Mouse (Mus musculus): ENCODE results near the gene Tmem212.

The Tmem212 gene

DNA sequence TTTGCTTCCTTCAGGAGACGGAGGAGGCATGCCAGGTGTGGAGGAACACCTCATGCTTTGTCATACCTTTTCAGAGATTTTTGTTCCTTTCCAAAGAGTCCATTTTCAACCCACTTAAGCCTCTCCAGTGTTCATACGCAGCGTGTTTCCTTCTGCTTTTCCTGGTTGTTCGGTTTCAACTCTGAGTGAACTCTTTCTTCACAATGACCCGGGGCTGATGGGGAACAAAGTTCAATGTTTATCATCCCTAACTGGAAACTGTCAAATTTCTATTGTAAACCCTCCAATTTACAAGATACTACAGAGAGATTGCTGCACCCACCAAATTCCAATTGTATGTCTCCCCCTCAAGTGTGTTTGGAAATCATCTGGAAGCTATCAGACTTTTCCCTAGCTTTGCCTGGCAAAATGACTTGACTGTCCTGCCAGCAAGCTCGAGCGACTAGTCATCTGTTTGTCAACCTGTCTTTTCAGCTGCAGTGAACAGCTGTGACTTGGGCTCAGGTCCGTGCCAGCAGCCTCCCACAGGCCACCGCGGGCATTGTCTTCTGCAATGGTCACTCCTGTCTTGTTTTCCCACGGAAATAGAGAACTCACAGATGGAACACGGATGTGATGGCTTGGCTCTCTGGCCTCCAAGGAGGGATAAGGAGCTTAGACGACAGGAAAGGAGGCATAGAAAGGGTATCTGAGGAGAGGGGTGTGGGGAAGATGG lies 3.0 kb upstream of the Tmem212 start:
- DNase-seq (ENCODE audit: low spot score in 2 of 2): no peak

DNA sequence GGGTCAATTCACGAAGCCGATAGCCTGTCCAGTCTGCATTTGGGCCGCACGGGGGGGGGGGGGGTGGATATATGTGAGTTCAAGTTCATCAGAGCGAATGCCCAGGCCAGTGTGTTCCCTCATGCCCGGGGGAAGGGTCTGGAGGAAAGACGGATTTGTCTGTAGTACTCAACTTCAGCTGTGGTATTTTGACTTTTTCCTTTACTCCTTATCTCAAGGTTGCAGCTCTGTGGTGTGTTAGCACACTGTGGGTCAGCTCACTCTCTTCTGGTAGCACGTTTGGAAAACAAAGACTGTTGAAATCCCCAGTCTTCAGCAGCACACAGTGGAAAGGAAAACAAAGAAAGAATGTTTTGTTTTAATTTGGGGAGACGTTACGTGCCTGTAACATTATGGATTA lies 2.0 kb upstream of the Tmem212 start:
- DNase-seq (ENCODE audit: low spot score in 2 of 2): no peak

DNA sequence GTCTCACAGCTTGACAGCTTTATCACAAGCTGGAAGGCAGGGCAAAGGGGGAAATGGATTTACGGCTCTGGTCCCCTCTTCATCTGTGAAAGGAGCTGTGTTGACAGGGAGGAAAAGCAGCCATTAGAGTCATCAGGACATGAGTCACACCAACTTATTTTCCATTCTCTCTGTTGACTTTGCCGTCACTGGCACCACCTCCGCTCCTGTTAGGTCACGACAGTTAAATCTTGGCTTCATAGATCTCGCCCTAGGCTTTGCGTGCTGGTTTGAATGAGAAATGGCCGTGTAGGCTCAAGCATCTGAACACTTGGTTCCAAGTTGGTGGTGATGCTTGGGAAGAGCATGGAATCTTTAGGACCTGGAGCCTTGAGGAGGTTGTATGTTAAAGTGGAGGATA lies 9.6 kb downstream of the Tmem212 start:
- no peak for DNase-seq (ENCODE audit: low spot score in 2 of 2)

DNA sequence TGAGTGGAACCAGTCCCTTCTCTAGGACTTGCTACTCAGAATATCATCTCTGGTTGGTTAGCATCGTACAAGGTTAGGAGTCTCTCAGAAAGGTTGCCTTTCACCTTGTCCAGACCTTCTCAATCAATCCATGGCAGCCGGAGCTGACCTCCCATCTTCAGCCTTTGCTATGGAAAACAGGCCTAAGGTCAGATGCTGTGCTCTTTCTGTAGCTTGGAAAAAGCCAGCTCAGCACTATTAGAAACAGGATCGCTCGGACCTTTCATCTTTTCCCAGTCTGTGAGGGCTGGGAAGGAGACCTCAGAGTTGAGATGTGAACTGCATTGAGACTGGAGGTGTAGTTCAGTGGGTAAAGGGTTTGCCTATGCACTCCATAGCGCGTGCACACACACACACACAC lies 10.6 kb downstream of the Tmem212 start:
- no peak for DNase-seq (ENCODE audit: low spot score in 2 of 2)

DNA sequence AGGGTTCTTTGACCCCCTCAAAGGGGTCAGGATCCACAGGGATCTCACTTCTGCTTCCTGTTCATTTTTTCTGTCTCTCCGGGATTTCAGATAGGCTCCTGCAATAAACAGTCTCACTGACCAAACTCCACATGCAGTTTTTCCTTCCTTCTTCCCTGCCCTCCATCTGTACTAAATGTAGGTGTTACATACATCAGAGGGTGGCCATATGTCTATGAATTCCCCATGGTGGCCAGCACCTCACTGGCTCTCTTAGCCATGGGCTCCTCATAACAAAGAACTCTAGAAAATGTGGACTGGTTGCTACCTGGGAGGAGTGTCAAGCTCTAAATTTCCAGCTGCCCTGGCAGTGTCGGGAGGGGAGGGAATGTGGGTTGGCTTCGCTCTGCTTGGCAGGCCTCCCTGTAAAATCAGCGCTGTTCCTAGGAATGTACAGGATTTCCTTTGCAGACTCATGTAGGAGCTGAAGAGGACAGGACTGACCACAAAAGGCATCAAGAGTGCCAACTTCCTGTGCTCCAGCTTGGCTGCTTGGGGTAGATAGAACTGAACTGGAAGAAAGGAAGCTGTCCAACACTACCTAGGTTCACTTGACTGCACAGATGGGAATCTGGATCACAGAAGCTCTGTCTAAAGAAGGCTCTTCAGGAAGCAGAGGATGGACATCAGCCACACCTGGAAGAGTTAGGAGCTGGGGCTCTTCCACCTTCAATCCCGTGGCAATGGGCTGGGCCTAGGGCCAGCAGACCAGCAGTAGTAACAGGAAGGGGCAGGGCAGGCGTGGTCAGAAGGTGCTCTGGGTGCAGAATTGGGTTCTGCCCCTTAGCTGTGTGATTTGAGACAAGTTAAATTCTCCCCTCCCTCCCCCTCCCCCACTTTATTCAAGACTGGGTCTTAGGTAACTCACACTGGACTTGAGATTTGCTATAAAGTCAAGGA lies 14.0 kb downstream of the Tmem212 start:
- no peak for DNase-seq (ENCODE audit: low spot score in 2 of 2)

DNA sequence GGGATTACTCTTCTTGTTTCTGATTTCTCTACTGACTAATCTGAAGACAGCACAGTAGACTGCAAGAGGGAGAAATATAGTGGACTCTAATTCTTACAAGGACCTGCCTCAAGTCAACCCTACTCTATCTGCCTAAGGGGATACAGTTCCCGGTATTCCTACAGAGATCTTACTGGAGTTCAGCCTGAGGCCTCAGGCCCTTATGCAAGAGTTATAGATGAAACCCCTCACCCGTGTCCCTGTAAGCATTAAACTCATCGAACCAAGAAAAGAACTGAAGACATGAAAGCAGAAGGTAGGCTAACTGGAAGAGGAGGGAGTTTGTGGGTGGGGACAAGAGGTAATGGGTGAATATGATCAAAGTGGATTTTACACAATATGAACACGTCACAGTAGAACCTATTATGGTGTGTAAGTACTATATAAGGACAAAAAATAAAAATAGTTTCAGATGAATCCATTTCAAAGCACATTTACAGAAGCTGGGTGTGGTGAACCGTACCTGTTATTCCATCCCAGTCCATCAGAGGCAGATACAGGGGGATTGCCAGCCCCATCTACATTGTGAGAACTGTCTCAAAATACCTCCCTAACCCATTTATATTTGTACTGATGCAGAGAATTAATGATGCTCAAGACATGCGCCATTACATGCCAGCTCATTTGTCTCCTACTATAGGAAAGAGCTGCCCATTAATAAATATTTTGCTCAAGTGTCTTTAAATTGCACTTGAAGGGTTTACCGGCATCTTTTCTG lies 17.1 kb downstream of the Tmem212 start:
- DNase-seq (ENCODE audit: low spot score in 2 of 2): no peak

DNA sequence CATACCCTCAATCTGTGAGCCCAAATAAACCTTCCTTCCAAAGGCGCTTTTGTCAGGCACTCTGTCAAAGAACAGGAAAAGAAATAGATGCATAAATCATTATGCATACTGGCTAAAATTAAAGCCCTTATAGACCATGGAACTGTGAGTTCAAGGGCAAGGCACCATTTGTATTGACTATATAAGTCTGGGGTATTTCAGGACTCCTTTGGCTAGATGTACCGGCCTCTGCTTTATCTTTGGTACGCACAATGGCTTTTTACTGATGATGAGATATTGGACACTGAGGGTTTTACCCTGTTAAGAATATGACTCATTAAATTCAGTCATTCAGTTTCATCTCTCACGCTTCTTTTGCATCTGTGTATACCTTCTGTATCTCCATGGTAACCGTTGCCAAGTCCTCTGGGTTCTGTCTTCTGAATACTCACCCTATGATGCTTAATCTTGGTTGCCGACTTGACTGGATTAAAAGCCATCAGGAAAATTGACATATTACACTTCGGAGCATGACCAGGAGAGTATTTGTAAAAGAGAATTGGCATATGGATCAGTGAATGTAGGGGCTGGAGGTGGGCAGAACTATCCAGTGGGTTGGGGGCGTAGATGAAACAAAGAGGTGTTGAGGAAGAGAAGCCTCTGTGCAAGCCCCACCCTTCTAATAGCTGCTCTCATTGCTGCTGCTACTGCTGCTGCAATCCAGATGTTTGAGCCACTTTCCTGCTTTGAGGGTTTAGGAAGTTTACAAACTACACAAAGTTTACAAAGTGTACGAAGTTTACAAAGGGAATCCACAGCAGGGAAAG lies 22.7 kb downstream of the Tmem212 start:
- DNase-seq (ENCODE audit: low spot score in 2 of 2): no peak

DNA sequence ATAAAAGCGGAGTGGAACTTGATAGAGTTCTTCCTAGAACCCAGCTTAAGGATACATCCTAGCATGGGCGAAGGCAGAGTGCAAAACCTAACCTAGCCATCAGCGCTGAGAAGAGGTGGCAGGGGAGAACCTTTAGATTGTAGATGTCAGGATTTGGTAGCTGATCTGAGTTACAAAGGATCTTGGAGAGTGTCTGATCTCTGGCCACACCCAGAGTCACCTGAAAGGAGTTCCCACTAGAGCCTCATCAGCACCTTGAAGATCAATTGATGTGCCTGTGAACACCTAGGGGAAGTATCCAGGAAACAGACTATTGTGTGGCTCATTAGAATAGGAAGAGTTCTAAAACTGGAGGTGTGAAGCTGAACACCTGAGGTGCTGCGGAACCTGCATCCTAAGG lies 23.7 kb downstream of the Tmem212 start:
- DNase-seq (ENCODE audit: low spot score in 2 of 2): no peak

DNA sequence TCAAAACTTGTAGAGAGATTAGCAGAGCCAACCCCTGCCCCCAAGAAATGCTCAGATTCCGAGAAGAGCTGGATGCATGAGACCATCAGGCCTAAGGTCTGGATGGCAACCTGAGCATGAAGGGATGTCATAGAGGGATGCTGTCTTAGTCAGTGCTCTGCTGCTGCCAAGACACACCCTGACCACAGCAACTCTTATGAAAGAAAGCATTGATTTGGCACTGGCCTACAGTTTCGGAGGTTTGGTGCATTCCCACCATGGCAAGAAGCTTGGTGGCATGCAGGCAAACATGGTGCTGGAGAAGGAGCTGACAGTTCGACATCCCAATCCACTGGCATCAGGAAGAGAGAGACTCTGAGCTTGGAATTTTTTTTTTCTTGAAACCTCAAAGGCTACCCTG lies 24.3 kb downstream of the Tmem212 start:
- no peak for DNase-seq (ENCODE audit: low spot score in 2 of 2)

DNA sequence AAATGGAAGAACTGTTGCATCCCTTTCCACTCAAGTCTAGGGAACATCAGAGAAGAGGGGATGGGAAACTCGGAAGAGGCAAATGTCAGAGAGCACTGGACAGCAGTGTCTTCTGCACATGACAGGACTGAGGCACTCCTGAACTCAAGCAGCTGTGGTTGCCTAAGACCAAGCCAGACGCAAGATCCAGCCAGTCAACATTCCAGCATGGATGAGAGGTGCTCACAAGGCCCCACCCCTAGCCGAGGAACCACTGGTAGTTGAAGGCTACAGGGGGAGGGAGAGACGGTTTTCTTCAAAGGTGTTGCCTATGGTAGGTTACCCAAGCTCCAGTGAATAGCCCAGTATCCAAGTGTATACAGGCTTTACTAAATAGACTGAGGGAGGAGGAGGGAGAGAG lies 24.8 kb downstream of the Tmem212 start:
- no peak for DNase-seq (ENCODE audit: low spot score in 2 of 2)

DNA sequence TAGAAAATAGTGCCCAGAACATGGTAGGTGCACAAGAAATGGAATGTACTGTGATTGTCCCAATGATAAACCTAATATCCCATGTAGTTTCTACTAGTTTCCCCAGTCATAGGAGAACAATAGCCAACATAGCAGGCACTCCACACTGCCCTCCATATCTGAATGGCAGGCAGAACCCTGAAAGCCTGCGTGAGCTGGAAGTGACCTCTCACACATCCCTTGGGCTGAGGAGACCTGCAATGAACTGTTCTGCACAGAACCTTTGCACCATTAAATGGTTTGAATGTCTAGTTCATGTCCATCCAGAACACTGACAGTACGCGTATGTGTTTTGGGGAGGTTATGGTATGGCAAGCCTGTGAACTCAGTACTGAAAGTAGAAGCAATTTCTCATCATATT lies 27.5 kb downstream of the Tmem212 start:
- DNase-seq (ENCODE audit: low spot score in 2 of 2): no peak

DNA sequence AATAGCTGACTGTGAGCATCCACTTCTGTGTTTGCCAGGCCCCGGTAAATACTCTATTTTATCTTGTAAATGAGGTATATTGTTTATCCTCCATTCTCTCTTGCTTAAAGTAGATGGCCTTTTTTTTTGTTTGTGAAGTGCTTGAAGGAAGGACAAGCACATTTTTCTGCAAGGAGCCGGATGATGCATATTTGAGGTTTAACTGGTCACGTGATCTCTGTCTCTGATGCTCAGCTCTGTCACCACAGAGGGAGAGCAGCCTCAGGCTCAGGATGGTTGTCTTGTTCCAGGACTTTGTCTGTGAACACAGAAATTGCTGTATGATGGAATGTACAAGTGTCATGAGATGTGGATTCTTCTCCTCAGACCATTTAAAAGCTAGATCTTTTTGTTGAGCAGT lies 28.4 kb downstream of the Tmem212 start:
- DNase-seq (ENCODE audit: low spot score in 2 of 2): no peak

DNA sequence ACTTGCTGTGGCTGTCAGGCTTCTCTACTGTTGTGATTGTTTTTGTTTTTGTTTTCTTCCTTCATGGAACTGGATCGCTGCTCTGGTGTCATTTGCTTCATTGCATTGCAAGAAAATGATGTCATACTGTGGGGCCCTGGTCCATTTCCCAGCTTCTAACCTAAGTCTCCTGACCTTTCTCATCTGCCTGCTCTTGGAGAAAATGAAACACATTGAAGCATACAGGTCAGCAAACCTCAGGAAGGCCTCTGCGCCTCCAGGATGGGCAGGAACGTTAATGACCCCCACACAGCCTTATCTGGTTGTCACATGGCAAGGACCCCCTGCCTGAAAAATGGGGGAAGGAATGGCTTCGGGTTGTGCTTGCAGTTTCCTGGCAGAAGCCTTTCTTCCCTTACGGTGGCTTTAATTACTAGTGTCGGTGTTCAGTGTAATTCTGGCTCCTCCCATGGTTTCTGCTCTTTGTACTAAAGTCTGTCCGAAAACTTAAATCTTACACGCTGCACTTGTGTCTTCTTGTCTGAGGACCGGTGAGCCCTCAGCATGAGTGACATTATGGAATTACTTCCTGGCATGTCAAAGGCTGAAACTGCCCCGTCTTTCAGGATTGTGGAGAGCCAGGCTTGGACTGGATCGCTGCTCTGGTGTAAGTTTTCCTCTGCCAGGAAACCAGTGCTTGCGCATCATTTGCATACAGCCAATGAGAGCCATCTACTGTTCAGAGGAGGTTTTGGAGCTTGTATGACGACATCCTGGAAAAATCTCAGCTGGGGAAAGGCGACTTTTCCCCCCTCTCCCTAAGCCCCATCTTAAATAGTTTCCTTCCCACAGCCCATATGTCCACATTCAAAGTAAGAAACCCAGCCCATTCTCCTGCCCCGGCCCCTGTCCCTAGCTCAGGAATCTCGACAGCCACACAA lies 33.1 kb downstream of the Tmem212 start:
- DNase-seq (ENCODE audit: low spot score in 2 of 2): peak; percentile 4 to 5

DNA sequence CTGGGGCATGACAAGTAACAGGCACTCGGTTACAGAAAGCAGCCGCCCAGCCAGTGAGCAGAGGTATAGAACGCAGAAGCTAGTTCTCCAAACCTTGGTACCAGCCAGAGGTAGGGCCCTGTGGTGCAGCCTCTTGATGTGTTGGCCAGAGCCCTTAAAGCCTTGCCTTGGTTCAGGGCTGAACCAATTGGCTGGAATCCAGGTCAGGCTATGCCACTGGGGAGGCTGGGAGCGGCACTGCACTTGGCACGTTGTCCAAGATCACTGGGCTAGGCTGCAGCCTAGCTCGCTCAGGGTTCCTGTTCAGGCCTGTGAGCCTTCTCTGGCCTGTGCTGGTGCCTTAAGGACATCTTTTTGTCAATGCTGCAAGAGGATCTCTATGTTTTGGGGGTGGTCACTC lies 34.6 kb downstream of the Tmem212 start:
- no peak for DNase-seq (ENCODE audit: low spot score in 2 of 2)

DNA sequence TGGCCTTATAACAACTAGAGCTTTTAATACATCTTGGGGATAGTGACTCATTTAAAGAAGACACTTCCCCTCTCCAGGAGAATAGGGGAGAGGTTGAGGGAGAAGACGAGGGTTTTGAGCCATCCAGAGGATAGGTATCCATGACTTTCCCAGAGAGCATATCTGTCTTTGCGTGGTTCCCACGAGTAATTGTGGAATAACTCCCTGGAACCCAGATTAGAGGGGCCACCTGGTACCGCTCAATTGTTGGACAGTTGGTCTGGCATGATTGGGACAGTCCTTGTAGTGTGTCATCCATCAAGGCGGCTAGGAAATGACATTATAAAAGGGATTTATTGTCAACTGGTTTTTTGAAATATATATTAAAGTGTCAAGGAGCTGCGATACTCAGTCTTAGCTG lies 35.1 kb downstream of the Tmem212 start:
- DNase-seq (ENCODE audit: low spot score in 2 of 2): no peak

DNA sequence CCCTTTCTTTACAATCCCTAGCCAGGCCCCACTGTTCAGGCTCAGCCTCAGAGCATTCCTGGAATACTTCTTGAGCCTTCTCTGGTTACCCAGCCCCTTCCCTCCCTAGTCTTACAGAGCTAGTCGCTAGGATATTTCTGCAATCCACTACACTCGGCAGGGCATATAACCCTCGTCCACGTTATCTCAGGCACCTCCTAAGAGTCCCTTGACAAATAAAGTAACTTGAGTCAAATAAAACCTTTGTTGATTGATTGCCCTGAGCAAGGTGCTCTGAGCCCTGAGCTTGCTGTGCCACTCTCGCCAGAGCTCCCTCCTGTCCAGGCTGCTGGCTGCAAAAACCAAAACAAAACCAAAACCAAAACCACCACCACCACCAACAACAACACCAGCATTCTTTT lies 37.0 kb downstream of the Tmem212 start:
- DNase-seq (ENCODE audit: low spot score in 2 of 2): no peak

DNA sequence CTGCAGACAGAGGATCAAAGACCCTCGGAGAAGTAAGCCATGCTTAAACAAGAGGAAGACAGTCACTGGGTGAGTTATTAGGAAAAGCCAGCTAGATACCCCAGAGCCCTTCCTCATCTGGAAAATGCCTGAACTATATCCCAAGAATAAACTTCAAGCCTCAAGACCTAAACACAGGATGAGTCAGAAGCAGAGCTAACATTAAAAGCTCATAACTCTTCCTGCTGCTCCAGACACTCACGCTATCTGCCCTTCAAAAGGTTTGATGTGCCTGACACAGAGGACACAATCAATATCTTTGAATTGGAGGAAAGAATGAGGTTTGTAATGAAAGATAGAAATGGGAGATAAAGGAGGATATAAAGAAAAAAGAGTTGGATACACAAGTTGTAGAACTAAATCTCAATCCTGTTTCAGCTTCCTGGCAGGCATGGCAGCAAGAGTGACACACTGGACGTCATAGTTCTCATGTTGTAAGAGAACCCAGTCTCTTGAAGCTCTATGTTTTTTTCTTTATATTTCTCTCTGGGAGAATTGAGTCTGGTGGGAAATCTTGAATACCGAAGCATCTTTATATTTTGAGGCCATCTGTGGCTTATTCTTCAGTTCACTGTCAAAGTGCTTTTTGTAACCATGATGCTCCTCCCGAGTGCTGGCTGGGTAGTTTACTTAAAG lies 37.6 kb downstream of the Tmem212 start:
- DNase-seq (ENCODE audit: low spot score in 2 of 2): no peak

DNA sequence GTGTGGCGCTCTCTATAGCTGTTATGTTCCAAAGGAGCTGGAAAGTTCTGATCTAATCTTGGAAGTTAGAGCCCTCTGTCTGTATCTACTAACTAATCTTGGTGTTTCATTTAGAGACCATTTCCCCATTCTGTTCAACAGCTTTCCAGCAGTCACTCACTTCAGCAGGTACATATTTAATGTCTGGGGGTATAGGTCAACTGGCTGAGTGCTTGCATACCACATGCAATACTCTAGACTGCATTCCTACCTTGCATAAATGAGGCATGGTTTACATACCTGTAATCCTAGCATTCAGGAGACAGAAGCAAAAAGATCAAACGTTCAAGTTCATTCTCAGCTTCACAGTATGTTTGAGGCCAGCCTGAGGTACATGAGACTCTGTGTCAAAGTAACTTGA lies 39.9 kb downstream of the Tmem212 start:
- DNase-seq (ENCODE audit: low spot score in 2 of 2): no peak

DNA sequence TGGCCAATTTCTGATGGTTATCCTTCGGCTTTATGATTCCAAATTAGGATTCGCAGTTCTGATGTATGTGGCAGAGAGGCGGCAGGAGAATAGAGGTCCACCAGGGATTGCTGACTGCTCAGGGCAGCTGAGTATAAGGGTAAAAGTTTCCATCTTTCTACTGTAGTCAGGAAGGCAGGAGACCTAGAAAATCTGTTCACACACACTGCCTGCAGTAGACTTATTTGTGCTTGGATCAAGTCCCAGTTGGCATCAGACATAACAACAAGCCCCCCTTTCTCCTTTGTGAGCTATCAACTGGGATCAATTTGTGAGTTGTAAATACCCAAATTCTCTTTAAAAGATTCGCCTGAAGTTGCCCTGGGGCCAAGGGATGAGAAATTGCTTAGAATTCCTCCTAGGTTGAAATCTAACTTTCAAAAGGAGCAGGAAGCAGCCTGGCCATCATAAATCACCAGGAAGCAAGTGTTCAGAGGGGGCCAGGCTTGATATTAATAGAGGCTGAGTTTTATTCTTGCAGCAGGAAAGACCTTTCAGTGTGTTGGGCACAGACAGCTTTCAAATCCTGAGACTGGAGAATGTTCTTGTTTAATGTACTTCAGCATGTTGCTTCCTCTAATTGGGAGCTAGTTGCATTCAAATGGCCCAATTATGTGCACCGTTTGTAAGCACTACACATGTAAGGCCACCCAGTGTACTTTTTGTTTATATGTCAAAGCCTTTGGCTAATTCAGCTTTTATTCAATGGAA lies 41.6 kb downstream of the Tmem212 start:
- no peak for DNase-seq (ENCODE audit: low spot score in 2 of 2)

Data from spleen, postnatal 36 days (tissue).